Mouse (Mus musculus) CH12F3 (cell line): Measurements from ENCODE around the gene Plcb3.

ENCODE experiments used
- in situ Hi-C: fragments of 300-500 bp; cut with MboI; formaldehyde crosslinking; loops from 2 replicates; pipeline ENCODE4 v1.14.3; 2020; ENCODE audit warnings: low sequenced_read_pairs

Gene Plcb3

GRCm38 (mm10) chr19:6975537-6976521, at the start of gene Plcb3:
Plcb3 (minus strand) TSS chr19:6976470.
- in situ Hi-C loops: no loop called here

DNA sequence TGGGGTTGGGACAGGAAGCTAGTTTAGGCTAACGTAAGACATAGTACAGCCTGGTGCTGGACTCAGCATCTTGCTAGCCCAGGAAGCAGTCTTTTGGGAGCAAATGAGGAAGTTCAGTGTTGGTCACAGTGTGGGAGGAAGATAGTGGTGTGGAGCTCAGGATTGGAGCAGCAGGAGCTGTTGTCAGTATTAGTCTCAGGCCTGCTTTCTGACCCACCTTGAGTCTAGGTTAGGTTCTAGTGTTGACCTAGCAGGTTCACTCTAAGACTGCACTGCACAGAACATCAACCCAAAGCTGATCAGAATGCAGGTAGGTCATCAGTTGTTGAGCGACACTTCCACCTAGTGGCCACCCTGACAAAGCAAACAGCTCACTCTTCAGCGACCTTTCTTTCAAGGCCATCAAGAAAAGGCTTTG, 44.0 kb upstream of the Plcb3 start:
- in situ Hi-C loops: no loop called here

GRCm38 (mm10) chr19:7019191-7019590, 42.9 kb upstream of the Plcb3 start, which contains the start of gene Fermt3:
Fermt3 (minus strand) TSS chr19:7019469.
- in situ Hi-C loops: no loop called here

DNA sequence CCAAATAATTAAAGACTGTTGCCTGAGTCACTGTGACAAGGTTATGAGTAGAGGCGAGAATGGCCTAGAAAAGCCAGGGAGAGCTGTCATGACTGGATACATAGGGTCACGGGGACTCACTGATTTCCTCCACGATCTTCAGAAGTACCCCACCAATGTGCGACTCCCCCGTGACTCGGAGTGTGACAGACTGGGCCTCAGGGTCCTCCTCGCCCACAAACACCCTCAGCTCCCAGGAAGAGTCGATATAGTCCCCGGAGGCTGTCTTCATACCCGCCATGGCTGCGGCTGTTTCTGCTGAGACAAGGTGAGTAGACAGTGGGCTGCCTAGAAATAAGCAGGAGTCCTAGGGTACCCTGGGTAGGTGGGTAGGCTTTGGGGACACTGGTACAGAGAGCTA, 42.3 kb upstream of the Plcb3 start:
- in situ Hi-C loops: no loop called here

- in situ Hi-C loops: no loop called here
Measured at GRCm38 (mm10) chr19:7017541-7018457, 41.5 kb upstream of the Plcb3 start.

DNA sequence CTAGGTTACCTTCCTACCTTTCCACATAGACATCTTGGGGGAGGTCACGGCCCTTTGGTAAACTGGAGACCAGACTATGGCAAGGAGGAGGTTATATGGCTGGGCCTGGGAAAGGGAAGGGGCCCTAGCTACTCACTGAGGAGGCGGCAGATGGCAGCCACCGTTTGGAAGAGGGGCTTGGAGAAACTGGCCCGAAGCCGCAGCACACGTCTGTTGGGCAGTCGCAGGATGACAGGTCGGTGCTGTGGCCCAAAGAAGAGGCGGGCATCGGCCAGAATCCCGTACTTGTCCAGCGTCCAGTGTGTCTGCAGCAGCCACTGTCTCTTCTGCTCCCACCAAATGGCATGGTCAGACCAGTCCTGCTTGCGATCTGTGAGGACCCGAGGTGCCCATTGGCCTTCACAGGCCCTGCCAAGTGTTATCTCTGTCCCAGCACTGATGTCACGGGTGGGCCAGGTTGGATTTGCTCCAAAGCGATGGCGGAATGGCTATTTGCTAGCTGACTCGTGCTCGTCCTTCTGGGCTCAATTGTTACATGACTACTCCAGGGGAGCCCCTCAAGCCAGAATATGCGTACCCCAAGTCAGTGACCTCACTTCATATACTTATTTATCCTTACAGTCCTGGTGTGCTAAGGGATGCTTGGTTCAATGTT, 38.3 kb upstream of the Plcb3 start:
- in situ Hi-C loops: no loop called here

GRCm38 (mm10) chr19:7013984-7014383, 37.7 kb upstream of the Plcb3 start:
- in situ Hi-C loops: no loop called here

- in situ Hi-C loops: no loop called here
Measured at GRCm38 (mm10) chr19:7012426-7012825, 36.2 kb upstream of the Plcb3 start.

DNA sequence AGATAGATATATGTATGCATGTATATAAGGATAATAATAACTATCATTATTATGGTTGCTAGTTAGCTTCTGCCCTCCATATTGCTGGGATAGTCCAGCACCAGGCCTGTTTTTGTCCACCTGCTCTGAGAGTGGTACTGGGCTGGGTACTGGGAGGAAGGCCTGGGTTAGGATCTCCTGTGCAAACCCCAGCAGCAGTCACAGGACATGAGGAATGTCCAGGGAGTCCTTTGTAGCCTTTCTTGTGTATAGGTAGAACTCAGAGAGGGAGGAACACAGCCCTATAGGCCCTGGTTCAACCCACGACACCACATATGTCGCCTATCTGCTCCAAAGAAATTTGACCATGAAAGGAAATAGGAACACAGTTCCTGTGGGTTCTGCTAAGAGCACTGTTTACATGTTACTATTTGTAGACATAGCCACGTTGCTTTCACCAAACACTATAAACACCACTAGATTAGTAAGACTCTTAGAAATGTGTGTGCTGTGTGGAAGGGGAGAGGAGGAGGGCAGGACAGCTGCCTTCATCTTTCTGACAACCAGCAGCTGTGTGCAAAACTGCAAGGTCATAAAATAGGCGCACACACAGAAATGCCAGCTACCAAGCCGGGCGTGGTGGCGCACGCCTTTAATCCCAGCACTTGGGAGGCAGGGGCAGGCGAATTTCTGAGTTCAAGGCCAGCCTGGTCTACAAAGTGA, 30.8 kb upstream of the Plcb3 start:
- in situ Hi-C loops: no loop called here

GRCm38 (mm10) chr19:6999360-7000063, 23.2 kb upstream of the Plcb3 start:
- in situ Hi-C loops: no loop called here

- in situ Hi-C loops: no loop called here
Measured at GRCm38 (mm10) chr19:6997721-6998290, 21.5 kb upstream of the Plcb3 start.

DNA sequence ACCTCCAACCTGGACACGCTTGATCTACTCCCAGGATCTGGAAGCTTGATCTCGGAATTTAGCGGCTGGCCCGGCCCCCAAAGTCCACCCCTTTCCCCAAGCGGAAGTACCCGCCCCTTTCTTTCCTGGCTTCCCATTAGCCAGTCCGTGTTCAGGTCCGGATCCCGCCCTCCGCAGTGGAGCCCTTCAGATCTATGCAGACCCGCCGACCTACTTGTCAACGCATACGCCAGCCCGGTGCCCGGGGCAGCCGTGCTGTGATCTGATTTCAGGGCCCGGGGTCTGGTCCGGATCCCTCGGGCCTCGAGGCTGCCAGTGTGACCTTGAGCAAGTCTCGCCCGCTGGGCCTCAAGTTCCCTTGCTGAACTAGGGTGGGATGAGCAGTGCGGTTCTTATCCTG, 19.7 kb upstream of the Plcb3 start, which contains the start of the genes Nudt22 and Trpt1:
TSS of gene Nudt22 (minus strand) at position 112 of the 400 bp plus-strand sequence.
TSS of gene Trpt1 (plus strand) at position 126 of the 400 bp plus-strand sequence.
- in situ Hi-C loops: no loop called here

- in situ Hi-C loops: no loop called here
Measured at GRCm38 (mm10) chr19:6995255-6995991, 19.2 kb upstream of the Plcb3 start.

- in situ Hi-C loops: no loop called here
Measured at GRCm38 (mm10) chr19:6994489-6994888, 18.2 kb upstream of the Plcb3 start.

DNA sequence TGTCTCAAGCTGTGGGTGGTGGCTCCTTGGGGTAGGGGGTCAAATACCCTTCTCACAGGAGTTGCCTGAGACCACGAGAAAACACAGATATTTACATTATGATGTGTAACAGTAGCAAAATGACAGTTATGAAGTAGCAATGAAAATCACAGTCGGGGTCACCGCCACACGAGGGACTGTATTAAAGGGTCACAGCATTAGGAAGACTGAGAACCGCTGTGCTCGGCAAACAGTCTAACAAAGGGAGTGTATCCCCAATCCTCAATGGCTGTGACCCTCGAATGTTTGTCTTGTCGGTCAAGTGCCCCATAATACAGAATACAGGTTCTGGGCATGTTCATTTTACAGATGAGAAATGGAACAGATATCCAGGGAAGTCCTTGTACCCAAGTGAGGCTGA, 17.7 kb upstream of the Plcb3 start:
- in situ Hi-C loops: no loop called here

GRCm38 (mm10) chr19:6993011-6993770, 16.9 kb upstream of the Plcb3 start:
- in situ Hi-C loops: no loop called here

GRCm38 (mm10) chr19:6992011-6992858, 16.0 kb upstream of the Plcb3 start, which contains the start of gene Dnajc4:
Dnajc4 (minus strand) TSS chr19:6992572.
- in situ Hi-C loops: no loop called here
